Mouse (Mus musculus) megakaryocyte, embryonic 14.5 days (primary cell): ENCODE results near the gene Hist1h2bg.
"Not testable (repeated sequence)": the region's sequence is repeated elsewhere in the genome, so short reads cannot be mapped to it uniquely, and the experiment has no call there.

ENCODE experiments used
- FLI1 ChIP-seq: IDR thresholded peaks from 2 replicates; pipeline ENCODE4 v1.6.1; 2012; ENCODE audit warnings: low read length, inconsistent platforms, mixed read lengths
- GATA1 ChIP-seq: IDR thresholded peaks from 3 replicates; pipeline ENCODE4 v1.6.1; 2012; ENCODE audit warnings: mixed read lengths, low read length, inconsistent platforms, borderline replicate concordance

GRCm38 (mm10) chr13:23561883-23562659 lies 9.1 kb upstream of the Hist1h2bg start, which contains the start of gene Hist1h3e:
- TF ChIP-seq GATA1, FLI1: not testable (repeated sequence)
